Mouse (Mus musculus): ENCODE measurements around the gene Adrb1. TPM values are rescaled to one million over a fixed set of nuclear protein-coding genes. Genes with fewer than 3 reads are reported as not detected.

The Adrb1 gene
- polyA plus RNA-seq, 1 experiment from 2014 or later = 0.75 TPM

DNA sequence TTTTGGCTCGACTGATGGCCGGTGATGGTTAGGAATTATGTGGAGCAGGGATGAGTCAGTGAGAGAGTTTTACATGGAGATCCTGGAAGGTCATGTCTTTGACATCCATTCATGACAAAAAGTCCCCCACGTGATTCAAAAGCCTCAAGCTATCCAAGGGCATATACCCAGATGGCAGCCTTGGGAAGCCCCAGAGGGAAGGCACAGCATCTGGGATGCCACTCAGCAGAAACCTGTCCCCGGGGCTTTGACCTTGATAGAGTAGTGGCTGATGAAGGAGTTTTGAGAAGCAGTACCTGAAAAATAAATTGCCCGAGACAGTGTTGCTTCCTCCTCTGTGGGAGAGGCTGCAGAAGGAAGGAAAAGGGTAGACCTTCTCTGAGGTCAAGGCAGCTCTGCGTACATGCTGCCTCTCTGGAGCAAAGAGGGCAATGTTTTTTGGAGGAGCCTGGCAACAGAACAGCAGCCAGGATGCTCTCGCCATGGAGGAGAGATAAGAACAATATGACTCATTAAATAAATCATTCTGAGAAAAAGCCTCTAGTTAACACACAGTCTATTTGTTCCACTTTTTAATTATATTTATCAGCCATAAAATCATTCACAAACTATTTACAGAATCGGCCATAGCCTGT lies 38.4 kb downstream of the Adrb1 start:
- H3K4me1 ChIP-seq (replicated peaks) = no peaks in the 10 kb centered on the region

DNA sequence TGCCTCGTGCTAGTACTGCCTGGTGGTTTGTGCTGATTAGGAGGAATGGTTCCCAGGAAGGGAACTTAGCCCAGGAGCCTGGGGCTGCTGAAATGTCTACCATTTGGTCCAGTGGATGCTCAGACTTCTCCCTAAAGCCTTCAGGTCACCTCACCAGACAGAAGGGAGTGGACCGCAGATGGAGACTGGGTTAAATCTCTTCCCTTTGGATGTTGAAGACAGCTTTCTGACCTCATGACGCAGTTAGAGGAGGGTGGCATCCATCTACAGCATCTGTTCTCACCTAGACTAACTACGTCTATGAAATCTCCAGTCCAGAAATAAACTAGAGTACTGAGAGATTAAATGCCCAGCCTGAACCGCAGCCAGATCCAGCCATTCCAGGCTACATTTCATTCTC lies 39.1 kb downstream of the Adrb1 start:
- Histone ChIP-seq H3K9ac (no peak overlapping the region), H3K4me2 (replicated peaks) (no peak overlapping the region), H3K4me1 (replicated peaks) (no peaks in the 10 kb centered on the region), H3K36me3 (no peaks in the 10 kb centered on the region), H3K27me3 (replicated peaks) (no peaks in the 10 kb centered on the region), H3K9me3 (no peaks in the 10 kb centered on the region), H3K4me3 (replicated peaks) (no peak overlapping the region), H3K27ac (no peak overlapping the region)
- ATAC-seq = no peak
- WGBS = 92% methylated on average over 5 of the region's 5 CpGs

More for the DNA sequence above, 38.4 kb downstream of the Adrb1 start:
- Histone ChIP-seq H3K4me3 (replicated peaks) (no peak overlapping the region), H3K27me3 (replicated peaks) (no peaks in the 10 kb centered on the region), H3K9me3 (no peaks in the 10 kb centered on the region), H3K9ac (no peak overlapping the region), H3K36me3 (no peaks in the 10 kb centered on the region), H3K27ac (no peak overlapping the region), H3K4me2 (replicated peaks) (no peak overlapping the region)
- WGBS = 73% methylated on average over 8 of the region's 8 CpGs
- no peak for ATAC-seq

DNA sequence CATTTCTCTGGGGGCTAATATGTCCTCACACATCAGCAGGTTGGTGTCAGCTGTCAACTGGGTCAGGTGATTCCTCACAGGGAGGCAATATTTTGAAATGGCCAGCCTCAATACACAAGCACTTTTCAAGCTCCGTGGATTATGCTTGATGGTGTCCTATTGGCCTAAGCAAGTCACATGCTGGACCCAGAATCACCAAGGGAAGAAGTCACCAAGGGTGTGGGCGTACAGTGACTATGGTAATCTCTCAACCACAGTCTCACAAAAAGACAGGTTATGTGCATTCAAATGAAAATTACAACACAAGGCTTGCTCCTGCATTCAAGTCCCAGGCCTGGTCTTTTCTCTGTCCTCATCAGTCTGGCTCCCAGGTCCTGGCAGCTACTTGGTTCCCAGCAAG lies 39.7 kb downstream of the Adrb1 start:
- 75% methylated on average over 2 of the region's 2 CpGs for WGBS
- Histone ChIP-seq H3K4me1 (replicated peaks) (no peaks in the 10 kb centered on the region), H3K4me3 (replicated peaks) (no peak overlapping the region), H3K9ac (no peak overlapping the region), H3K4me2 (replicated peaks) (no peak overlapping the region), H3K27me3 (replicated peaks) (no peaks in the 10 kb centered on the region), H3K36me3 (no peaks in the 10 kb centered on the region), H3K9me3 (no peaks in the 10 kb centered on the region), H3K27ac (no peak overlapping the region)
- no peak for ATAC-seq

DNA sequence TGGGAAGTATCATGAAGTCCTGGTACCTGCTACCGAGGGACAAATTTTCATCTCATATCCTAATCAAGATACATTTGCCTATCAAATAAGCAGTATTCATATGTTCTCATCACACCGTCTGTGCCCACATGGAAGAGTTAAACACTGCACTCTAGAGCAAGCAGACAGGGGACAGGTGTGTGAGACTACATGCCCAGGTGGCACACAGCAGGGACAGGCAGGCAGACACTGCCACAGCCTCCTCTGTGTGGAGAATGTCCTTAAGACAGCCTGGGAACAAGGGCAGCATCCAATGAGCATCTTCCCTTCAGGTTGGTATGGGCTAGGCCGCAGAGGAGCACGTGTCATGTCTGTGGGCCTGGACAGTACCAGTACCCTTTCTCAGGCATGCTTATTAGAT lies 40.7 kb downstream of the Adrb1 start:
- Histone ChIP-seq H3K27me3 (replicated peaks) (no peaks in the 10 kb centered on the region), H3K36me3 (no peaks in the 10 kb centered on the region), H3K4me1 (replicated peaks) (no peaks in the 10 kb centered on the region), H3K27ac (no peak overlapping the region), H3K9ac (no peak overlapping the region), H3K4me3 (replicated peaks) (no peak overlapping the region), H3K4me2 (replicated peaks) (no peak overlapping the region), H3K9me3 (no peaks in the 10 kb centered on the region)
- ATAC-seq = no peak
- WGBS = 96% methylated on average over 4 of the region's 4 CpGs

GRCm38 (mm10) chr19:56769024-56769423 lies 47.0 kb downstream of the Adrb1 start:
- no peaks in the 10 kb centered on the region for H3K36me3 ChIP-seq
- no peaks in the 10 kb centered on the region for H3K4me1 ChIP-seq (replicated peaks)
- H3K4me3 ChIP-seq (replicated peaks) = no peak overlapping the region
- ATAC-seq = no peak
- no peak overlapping the region for H3K27ac ChIP-seq
- WGBS = 88% methylated on average over 9 of the region's 9 CpGs
- no peak overlapping the region for H3K4me2 ChIP-seq (replicated peaks)
- no peaks in the 10 kb centered on the region for H3K27me3 ChIP-seq (replicated peaks)
- no peak overlapping the region for H3K9ac ChIP-seq
- H3K9me3 ChIP-seq = no peaks in the 10 kb centered on the region

GRCm38 (mm10) chr19:56772158-56772557 lies 50.2 kb downstream of the Adrb1 start:
- no peak overlapping the region for H3K27ac ChIP-seq
- peaks cover 16% of the 10 kb centered on the region for H3K4me1 ChIP-seq (replicated peaks)
- 83% methylated on average over 7 of the region's 7 CpGs for WGBS
- no peak overlapping the region for H3K4me2 ChIP-seq (replicated peaks)
- no peak for ATAC-seq
- no peak overlapping the region for H3K9ac ChIP-seq
- no peak overlapping the region for H3K4me3 ChIP-seq (replicated peaks)
- H3K27me3 ChIP-seq (replicated peaks) = peaks cover 4% of the 10 kb centered on the region
- H3K9me3 ChIP-seq = no peaks in the 10 kb centered on the region
- H3K36me3 ChIP-seq = no peaks in the 10 kb centered on the region

GRCm38 (mm10) chr19:56773393-56773971 lies 51.5 kb downstream of the Adrb1 start:
- Histone ChIP-seq H3K9ac (no peak overlapping the region), H3K4me2 (replicated peaks) (no peak overlapping the region), H3K4me3 (replicated peaks) (no peak overlapping the region), H3K27ac (no peak overlapping the region), H3K27me3 (replicated peaks) (peaks cover 4% of the 10 kb centered on the region), H3K36me3 (no peaks in the 10 kb centered on the region), H3K4me1 (replicated peaks) (peaks cover 16% of the 10 kb centered on the region), H3K9me3 (no peaks in the 10 kb centered on the region)
- WGBS = 75% methylated on average over 10 of the region's 10 CpGs
- ATAC-seq = no peak

- Histone ChIP-seq H3K4me2 (replicated peaks) (no peak overlapping the region), H3K4me1 (replicated peaks) (peaks cover 16% of the 10 kb centered on the region), H3K27ac (no peak overlapping the region), H3K9ac (no peak overlapping the region), H3K27me3 (replicated peaks) (peaks cover 4% of the 10 kb centered on the region), H3K4me3 (replicated peaks) (no peak overlapping the region), H3K9me3 (no peaks in the 10 kb centered on the region), H3K36me3 (no peaks in the 10 kb centered on the region)
- ATAC-seq = no peak
- WGBS = 71% methylated on average over 9 of the region's 9 CpGs
Measured at GRCm38 (mm10) chr19:56774408-56774962, 52.5 kb downstream of the Adrb1 start.

DNA sequence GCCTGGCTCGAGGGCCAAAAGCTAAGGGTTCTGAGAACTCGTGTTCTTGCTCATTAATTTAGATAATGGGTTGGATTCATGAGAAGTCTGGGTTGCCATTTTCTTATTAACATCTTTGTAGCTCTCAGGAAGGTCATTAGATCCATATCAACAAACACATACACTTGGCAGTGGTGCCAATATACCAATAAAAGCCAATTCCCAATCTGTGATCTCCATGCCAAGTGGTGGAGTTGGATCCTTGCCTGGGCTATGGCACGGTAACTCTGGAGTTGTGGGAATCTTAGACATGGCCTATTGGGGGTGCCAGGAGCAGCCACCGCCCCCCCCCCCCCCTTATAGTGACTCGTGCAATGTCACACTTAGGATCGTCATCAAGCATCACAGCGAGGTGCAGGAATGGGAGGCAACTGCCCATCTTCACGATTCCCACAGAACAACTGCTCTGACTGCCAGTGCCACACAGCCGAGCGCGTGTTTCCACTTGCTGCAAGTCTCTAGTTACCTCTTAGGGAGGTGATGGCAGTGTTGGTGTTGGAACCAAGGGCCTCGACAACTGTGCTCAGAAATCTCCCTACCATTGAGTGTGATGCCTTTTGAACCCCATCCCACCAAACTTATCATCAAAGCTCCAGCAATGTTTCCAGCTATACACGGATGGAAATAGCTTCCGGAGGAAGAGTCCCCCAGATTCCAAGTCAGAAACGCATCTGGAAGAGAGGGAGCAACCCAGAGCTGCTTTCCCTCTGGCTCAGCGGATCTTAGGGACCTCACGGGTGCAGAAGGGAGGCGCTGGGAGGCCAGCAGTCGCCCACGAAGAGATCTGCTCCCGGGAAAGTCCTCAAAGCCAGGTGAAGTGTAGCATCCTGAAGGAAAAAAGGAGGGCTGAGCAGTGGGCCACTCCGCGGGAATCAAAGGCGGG lies 53.2 kb downstream of the Adrb1 start:
- peaks cover 4% of the 10 kb centered on the region for H3K27me3 ChIP-seq (replicated peaks)
- H3K27ac ChIP-seq = no peak overlapping the region
- H3K4me1 ChIP-seq (replicated peaks) = peaks cover 16% of the 10 kb centered on the region
- H3K4me2 ChIP-seq (replicated peaks) = peak overlapping the region; percentile 67
- H3K9me3 ChIP-seq = no peaks in the 10 kb centered on the region
- no peak overlapping the region for H3K9ac ChIP-seq
- H3K36me3 ChIP-seq = no peaks in the 10 kb centered on the region
- peak overlapping the region; percentile 22 for H3K4me3 ChIP-seq (replicated peaks)
- ATAC-seq = no peak
- WGBS = 42% methylated on average over 24 of the region's 24 CpGs

DNA sequence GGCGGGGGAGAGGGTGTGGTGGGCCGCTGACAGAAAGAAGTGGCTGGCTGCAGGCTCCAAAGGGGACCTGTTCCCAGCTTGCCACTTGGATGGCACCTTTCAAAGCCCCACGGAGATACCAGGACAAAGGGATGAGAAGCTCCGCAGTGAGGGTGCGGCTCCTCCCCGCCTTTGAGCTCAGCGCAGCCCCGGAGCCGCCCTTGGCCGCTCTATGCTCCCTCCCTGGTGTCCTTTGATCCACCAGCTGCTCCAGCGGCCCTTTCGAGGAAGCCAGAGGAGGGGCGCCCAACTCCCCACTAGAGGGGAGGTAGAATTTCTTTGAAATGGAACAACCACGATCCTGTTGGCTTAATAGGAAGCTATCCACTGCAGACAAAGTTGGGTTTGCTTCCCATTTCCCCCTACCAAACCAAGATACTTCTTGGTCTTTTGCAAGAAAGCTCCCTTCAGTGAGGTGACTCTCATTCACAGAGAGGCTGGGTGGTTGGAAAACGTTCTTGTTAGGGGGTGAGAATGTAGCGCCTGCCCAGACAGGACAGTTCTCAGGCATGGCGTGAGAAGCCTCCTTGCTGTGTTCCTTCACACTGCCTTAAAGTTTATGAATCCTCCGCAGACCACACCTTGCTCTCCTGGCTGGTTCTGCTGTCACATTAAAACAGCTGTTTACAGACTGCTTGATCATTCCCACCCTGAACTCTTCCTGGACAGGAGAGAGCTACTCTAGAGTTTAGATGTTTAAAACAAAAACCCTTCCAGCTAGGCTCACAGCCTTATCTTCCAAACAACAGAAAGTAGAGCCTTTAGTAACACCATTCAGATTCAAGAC lies 54.1 kb downstream of the Adrb1 start:
- peaks cover 4% of the 10 kb centered on the region for H3K27me3 ChIP-seq (replicated peaks)
- H3K9ac ChIP-seq = no peak overlapping the region
- peak overlapping the region; percentile 67 for H3K4me2 ChIP-seq (replicated peaks)
- 8% methylated on average over 18 of the region's 18 CpGs for WGBS
- H3K4me1 ChIP-seq (replicated peaks) = peaks cover 16% of the 10 kb centered on the region
- H3K9me3 ChIP-seq = no peaks in the 10 kb centered on the region
- no peaks in the 10 kb centered on the region for H3K36me3 ChIP-seq
- ATAC-seq = peak; percentile 51; the same call in 1 of the 2 replicates
- peak overlapping the region; percentile 22 for H3K4me3 ChIP-seq (replicated peaks)
- H3K27ac ChIP-seq = no peak overlapping the region

- Histone ChIP-seq H3K4me3 (replicated peaks) (no peak overlapping the region), H3K4me2 (replicated peaks) (peak overlapping the region; percentile 34), H3K9ac (no peak overlapping the region), H3K9me3 (no peaks in the 10 kb centered on the region), H3K27me3 (replicated peaks) (peaks cover 4% of the 10 kb centered on the region), H3K36me3 (no peaks in the 10 kb centered on the region), H3K27ac (no peak overlapping the region), H3K4me1 (replicated peaks) (peaks cover 16% of the 10 kb centered on the region)
- peak; percentile 78 for ATAC-seq
- WGBS = 20% methylated on average over 16 of the region's 16 CpGs
Measured at GRCm38 (mm10) chr19:56776719-56777382, 54.9 kb downstream of the Adrb1 start.

Measured in intestine, embryonic 15.5 days (tissue).